Mouse (Mus musculus): ENCODE data around the gene Dnajb1. TPM values are rescaled to one million over a fixed set of nuclear protein-coding genes. Genes with fewer than 3 reads are reported as not detected.
"Not testable (repeated sequence)": the region's sequence is repeated elsewhere in the genome, so short reads cannot be mapped to it uniquely, and the experiment has no call there.

Dnajb1 gene
- total RNA-seq, 2 experiments from 2014 or later: 12.9 to 15.6 TPM

DNA sequence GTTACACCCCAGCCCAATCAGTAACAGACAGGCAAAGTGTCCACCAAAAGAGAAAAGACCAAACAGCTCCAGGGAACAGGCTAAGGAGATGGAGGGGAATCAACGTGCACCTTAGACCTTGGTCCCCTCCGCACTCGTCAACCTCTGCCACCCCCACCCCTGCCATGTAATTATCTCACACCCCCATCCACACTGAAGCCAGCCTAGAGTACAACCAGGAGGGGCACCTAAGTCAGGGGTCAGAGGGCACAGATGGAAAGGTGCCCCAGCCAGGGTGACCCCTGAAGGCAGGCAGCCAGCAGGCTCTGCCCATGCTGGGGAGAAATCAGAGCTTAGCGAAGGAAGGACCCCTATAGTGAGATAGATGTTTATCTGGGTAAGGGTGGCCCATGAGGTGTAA, 31.1 kb upstream of the Dnajb1 start:
- no peak for ATAC-seq (replicated peaks; ENCODE audit: low FRiP score, poor library complexity, severe bottlenecking)

DNA sequence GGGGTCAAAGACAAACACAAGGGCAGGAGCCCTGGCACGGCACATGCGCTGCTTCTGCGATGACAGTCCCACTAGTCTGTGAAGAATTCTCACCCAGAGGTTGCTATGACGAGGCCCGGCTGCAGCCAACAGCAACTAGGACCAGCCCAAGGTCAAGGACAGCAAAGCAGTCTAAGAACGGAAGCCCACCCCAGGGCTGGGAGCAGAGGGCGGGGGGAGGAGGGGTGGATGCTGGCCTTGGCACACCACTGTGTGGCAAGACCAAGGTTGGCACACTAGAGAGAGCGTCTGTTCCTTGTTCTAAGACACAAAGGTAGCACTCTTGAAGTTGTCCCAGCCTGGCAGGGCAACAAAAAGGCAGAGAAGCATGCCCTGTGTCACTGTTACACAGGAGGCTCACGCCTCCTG, 30.6 kb upstream of the Dnajb1 start:
- no peak for ATAC-seq (replicated peaks; ENCODE audit: low FRiP score, poor library complexity, severe bottlenecking)

DNA sequence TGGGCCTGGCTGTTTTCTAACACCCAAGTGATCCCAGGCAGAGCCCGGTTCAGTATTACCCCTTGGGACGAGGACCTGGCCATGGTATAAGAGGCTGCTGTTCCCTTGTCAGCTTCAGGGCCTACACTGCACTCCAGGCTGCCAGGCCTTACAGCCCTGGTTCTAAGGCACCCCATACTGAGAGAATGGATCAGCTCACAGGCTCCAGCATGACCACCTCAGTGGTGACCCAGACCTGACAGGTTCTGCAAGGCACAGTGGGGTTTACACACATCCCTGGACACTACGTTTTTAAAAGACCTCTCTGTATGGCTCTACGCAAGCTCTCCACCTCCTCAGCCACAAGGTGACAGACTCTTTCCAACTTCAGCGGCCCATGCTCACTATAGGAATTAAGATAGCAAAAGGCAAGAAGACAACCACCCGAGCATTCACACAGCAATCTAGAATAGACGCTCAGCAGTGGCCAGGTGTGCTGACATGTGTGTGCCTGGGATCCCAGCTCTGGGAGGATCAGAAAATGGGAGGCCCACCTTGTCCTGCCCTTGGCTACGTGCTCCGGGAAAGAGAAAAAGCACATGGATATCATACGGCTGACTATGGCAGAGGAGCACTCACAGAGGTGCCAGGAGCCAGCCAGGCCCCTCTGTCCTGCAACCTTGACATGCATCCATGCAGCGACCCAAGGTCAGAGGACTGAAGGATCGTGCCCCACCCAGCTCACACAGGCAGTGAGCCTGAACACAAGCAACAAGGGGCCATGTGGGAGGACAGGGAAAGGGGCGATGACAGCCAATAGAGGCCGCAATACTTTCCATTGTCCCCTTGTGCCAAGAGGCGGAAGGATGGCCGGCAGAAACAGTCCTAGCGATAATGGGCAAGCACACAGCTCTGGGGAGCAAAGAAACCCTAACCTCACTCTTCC, 29.6 kb upstream of the Dnajb1 start:
- ATAC-seq (replicated peaks; ENCODE audit: low FRiP score, poor library complexity, severe bottlenecking): no peak

DNA sequence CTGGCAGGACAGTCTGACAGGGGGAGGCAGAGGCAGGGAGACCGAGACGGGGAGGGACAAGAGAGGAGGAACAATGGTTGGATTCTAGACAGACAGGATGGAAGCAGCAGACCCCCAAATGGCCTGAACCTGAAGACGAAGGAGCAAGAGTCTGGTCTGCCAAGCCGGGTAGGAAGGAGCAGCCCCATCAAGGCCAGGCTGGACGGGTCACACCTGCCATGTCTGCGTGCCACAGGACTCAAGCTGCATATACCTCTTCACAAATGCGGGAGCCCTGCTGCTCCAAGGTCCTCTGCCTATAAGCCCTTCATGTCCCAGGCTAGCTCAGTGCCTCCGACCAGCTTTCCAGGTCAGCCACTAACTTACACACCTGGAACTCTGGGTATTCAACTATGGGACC, 28.3 kb upstream of the Dnajb1 start:
- no peak for ATAC-seq (replicated peaks; ENCODE audit: low FRiP score, poor library complexity, severe bottlenecking)

DNA sequence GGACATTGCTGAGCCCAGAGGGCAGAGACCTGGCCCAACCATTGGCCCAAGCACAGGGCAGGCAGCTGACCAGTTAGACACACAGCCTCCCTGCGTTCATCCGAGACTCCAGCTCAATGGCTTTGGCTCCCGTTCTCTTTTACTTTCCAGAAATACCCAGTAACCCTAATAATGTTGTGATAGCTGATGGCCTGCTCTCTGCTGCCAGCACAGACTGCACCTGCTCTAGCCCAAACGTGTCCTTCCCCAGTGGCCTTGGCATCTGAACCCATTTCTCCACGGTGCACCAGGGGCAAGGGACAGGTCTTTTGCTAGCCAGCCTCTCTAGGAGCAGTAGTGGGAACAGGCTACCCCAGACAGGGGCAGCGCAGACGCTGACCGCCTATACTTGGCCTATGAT, 27.2 kb upstream of the Dnajb1 start:
- no peak for ATAC-seq (replicated peaks; ENCODE audit: low FRiP score, poor library complexity, severe bottlenecking)

DNA sequence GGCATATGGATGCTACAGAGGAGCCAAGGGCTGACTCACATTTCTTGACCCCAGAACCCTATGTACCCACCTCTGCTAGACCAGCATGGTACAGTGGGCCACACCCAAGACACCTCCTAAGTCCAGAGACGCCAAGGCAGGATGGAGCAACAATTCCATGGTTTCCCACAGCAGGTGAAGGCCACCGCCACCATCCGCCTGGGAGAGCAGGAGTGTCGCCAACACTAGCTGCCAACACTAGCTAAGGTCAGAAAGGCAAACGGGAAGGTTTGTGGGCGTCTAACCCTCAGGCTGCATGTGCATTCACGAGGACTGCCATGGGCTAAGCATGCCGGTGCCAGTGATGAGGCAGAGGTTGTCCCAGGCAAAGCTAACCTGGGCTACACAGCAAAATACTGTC, 25.8 kb upstream of the Dnajb1 start:
- ATAC-seq (replicated peaks; ENCODE audit: low FRiP score, poor library complexity, severe bottlenecking): no peak

DNA sequence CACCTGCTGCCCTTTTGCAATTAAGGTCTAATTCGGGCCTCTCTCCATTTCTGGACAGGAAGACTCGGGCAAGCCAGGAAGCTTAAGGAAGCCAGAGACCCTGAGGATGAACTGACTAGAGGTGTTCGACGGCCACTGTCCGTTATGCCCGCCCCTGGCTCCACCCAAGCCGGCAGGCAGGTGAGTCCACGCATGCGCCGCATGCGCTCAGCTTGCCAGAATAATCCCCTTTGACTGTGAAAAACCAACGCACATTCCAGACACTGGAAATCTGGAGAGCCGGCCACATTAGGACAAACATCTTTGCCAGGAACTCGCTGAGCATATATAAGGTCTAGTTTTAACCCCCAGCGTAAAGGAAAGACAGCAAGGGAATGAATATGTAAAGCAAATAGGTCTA, 24.8 kb upstream of the Dnajb1 start:
- no peak for ATAC-seq (replicated peaks; ENCODE audit: low FRiP score, poor library complexity, severe bottlenecking)

DNA sequence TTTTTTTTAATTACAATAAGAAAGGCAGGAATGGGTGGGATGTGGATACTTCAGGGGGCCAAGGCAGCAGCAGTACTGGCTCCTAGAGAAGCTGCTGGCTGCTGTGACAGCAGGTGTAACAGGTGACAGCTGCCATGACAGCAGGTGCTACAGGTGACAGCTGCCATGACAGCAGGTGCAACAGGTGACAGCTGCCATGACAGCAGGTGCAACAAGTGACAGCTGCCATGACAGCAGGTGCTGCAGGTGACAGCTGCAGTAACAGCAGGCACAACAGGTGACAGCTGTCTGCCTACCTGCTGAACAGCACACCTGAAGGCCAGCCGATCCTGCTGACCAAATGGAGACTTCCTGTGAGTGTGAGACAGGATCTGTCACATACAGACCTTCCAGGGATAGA, 23.2 kb upstream of the Dnajb1 start:
- no peak for ATAC-seq (replicated peaks; ENCODE audit: low FRiP score, poor library complexity, severe bottlenecking)

DNA sequence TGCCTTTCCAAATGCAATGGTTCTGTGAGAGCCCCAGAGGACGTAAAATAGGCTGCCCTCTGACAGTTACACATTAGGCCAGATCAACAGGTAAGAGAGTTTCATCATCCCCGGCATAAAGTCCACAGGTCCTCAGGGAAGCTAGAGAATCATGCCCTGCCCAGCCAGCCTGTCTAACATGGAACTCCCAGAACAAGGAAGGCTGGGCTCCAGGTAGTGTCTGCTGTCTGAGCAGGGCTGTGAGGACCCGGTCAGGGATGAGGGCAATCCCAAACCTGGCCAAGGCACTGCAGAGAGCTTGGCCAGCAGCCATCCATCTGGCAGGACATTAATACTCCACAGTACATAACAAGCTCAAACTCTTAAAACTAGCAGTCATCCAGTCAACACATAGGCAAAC, 22.7 kb upstream of the Dnajb1 start:
- ATAC-seq (replicated peaks; ENCODE audit: low FRiP score, poor library complexity, severe bottlenecking): no peak

DNA sequence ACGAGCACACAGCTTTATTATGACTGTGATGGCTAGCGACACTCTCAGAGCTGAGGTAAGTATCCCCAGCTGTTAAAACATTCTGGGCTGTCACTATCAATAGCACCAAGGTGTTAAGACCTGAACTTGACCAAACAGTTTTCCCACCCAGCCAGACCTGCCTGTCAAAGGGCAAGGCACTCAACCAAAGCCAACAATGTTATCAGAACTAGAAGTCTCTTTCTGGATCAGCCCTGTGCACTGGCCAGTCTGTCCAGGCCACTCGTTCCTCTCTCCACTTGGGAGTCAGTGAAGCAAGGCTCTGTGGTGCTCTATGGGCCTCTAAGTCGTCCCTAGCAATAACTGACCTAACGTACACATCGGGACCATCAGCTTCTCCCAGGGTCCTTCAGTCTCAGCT, 20.3 kb upstream of the Dnajb1 start:
- ATAC-seq (replicated peaks; ENCODE audit: low FRiP score, poor library complexity, severe bottlenecking): no peak

DNA sequence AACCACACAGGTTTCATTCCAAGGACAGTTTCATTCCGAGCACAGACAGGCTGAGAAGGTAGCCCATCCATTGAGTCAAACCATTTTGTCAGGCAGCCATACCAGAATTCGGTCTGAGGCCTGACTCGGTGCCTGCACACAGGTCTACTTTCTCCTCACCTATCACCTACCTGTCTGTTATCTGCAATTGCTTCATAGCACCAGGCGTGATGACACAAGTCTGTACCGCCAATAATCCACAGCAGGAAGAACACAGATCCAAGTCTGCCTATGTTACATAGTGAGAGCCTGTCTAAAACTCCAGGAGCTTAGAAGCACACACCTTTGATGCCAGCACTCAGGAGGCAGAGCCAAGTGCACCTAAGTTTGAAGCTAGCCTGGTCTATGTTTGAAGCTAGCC, 19.1 kb upstream of the Dnajb1 start:
- ATAC-seq (replicated peaks; ENCODE audit: low FRiP score, poor library complexity, severe bottlenecking): no peak

DNA sequence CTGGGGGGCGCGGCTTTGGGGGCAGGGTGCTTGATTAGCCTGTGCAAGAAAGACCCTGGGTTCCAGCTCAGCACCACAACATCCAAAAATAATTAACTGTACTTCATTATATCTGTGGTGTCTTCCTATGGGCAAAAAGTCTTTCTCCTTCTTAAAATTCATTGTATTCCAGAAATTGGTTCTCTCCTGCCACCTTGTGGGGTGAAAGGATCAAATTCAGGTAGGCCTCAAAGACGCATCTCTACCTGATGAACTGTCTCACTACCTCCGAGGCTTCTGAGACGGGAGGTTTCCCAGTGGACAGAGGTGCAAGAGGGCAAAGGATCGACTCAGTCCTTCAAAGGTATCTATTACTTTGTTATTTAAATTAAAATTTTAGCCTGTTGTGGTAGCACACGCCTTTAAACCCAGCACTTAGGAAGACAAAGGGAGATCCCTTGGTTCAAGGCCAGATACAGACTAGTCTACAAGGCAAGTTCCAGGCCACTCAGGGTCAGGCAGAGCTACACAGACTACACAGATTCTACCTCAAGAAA, 17.4 kb upstream of the Dnajb1 start:
- no peak for ATAC-seq (replicated peaks; ENCODE audit: low FRiP score, poor library complexity, severe bottlenecking)

DNA sequence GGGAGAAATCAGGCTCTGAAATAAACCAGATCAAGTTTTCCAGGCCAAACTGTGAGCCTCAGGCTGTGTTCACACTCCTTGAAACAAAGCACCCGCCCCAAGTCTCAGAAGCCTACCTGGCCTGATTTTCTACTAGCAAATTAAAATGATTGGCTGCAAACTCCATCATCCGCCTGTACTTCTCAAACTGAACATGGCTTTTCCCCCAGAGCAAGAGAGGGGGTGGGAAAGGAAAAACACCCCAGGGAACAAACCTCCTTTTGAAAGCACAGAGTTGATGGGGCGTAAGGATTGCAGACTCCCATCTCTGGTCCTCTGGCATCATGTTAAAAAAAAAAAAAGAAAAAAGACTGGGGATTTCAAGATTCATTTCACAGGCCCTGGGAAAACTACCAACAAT, 15.3 kb upstream of the Dnajb1 start:
- no peak for ATAC-seq (replicated peaks; ENCODE audit: low FRiP score, poor library complexity, severe bottlenecking)

DNA sequence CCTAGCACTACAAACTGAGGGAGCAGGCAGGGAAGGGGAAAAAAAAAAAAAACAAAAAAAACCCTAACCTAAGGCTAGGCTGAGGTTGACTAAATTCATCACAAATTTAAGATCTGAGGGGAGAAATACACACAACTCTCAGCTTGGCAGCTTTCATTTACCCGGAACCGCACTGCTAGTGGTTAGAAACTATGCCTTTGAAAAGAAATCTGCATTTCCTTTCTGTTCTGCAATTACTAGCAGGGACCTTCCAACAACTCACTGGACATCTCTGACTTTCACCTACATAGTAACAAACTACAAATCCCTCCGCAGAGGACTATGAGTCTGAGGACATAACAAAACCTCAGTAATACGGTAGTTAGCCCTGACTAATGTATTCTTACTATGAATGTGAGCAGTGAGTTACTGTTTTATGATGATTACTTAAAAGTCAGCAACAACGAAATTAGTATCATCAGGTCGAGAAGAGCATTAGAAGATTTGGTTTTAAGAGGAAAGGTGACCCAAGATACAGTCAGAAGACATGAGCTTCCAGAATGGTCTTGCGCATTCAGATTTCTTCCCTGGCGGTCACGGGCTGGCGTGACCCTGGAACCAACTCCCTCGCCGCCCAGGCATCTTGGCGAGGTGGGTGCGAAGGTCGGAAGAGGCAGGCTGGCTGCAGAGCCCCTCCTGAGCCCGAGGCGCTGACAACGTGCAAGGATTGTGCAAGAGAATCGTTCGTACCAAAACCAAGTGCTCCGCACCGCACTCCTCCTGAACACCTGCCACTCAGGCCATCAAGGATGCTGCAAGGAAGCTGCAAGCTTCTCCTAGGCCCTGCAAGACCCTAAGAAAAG, 14.4 kb upstream of the Dnajb1 start:
- peak; percentile 4; the same call in 1 of the 2 replicates for ATAC-seq (replicated peaks; ENCODE audit: low FRiP score, poor library complexity, severe bottlenecking)

DNA sequence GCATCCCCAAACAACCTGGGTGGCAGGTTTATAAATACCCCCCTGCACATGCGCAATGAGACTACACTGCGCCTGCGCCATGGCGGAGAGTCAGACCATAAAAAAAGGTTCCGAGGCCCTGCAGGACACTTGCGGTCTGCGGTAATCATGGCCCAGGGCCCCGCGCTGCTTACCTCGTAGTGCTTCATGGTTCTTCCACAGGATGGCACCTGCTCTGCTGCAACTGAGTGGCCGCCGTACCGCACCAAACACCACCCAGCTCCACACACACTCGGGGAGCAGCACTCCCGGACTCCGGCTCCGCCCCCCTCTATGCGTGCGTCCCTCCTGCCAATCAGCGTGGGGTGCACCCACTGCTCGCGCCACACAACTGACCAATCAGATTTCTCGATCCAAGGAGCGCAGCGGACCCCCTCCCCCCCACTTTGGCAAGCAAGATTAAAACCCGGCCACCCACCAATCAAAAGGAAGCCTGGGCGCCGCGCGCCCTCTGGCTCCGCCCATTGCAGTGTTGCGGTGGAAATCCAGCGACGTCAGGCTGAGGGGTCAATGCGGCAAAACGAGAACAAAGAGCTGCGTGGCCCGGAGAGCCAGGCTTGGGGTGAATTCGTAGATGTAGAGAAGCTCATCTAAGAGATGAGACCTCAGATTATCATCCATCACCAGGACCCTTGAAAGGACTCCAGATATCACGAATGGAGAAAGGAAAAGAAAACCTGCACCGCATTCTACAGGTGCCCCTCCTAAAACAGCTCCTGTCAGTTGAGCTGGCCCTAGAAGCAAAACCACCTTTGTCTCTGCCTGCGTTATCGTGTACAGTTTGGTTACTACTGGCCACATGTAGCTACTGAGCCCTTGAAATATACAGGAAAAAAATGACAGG, 13.6 kb upstream of the Dnajb1 start:
- peak; percentile 92 for ATAC-seq (replicated peaks; ENCODE audit: low FRiP score, poor library complexity, severe bottlenecking)

DNA sequence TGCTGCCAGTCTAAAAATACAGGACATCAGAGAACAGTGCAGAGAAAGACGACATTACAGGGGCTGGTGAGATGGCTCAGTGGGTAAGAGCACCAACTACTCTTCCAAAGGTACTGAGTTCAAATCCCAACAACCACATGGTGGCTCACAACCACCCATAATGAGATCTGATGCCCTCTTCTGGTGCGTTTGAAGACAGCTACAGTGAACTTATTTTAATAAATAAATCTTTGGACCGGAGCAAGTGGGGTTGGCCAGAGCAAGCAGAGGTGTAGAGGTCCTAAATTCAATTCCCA, 13.0 kb upstream of the Dnajb1 start:
- not testable (repeated sequence) for ATAC-seq (replicated peaks; ENCODE audit: low FRiP score, poor library complexity, severe bottlenecking)

DNA sequence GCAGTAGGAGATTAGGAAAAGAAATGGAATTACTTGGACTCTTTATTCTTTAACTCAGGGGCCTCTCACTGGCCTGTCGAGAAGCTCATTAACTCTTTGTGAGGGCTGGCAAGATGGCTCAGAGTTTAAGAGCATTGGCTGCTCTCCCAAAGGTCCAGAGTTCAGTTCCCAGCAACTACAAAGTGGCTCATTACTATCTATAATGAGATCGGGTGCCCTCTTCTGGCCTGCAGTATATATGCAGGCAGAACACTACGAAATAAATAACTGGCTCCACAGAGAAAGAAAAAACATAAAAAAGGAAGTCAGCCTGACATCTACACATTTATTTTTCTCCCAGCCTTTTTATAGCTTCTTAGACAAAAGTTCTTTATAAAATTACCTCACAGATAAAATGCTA, 11.6 kb upstream of the Dnajb1 start:
- ATAC-seq (replicated peaks; ENCODE audit: low FRiP score, poor library complexity, severe bottlenecking): no peak

DNA sequence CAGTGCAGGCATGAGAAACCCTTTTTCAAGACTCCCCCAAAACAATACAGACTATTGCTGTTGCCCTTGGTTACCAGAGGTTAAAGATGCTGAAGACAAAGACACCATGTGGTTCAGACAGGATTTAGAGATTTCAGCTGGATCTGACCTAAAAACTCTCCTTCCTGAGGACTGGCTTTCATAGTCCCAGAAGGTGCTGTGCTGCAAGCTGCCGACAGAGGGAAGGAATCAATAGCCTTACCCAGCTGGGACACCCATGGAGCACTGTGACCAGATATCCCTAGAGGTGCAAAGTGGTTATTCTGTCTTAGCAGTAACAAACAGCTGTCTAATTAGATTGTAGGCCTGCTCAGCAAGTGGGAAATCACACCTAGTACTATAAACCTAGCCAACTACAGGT, 9.8 kb upstream of the Dnajb1 start:
- no peak for ATAC-seq (replicated peaks; ENCODE audit: low FRiP score, poor library complexity, severe bottlenecking)

DNA sequence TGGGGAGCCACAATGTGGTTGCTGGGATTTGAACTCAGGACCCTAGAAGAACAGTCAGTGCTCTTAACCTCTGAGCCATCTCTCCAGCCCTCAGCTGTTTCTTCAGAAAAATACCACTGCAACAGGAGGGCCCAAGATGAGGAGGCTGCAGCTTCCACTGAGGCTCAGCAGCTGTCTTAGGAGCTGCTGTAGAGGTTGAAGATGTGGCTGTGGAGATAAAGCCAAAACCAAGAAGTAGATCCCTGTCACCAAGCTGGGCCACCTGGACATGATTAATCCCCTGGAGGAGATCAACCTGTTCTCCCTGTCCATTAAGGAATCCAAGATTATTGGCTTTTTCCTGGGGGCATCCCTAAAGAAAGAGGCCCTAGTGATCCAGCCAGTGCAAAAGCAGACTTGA, 8.2 kb upstream of the Dnajb1 start:
- ATAC-seq (replicated peaks; ENCODE audit: low FRiP score, poor library complexity, severe bottlenecking): peak; percentile 44

DNA sequence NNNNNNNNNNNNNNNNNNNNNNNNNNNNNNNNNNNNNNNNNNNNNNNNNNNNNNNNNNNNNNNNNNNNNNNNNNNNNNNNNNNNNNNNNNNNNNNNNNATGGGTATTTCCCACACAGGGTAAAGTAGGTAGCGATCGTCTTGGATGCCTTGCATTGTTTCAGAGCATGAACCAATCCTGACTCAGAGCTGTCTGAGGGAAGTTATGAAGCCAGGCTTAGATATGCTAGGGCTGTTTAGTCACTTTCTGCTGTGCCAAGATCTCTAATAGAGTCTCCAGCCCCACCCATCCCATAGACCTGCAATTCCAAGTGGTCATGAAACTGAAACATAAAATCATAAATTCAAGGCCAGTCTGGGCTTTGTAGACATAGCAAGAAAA, 5.4 kb upstream of the Dnajb1 start:
- no peak for ATAC-seq (replicated peaks; ENCODE audit: low FRiP score, poor library complexity, severe bottlenecking)

Measured in erythroblast, adult 5-6 weeks (primary cell).